27 mouse cellular contexts compared by ENCODE assay signal in the genomic region with DNA sequence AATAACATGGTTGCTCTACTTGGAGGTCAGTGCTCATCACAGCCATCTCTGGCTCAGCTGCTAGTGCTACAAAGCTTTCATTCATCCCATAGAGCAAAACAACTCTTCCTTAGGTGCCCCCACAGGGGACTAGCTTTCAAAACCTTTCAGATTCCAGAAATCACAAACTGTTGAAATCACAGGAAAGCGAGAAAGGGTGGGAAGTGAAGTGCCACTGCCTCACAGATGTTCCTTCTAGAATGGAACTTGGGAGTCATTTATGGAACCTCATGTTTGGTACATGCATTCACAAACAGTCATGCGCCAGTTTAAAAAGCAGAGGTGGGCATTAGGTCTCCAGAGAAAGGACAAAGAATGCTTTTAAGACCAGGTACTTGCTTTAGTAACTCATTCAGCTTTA. TPM values are rescaled to one million over a fixed set of nuclear protein-coding genes. Genes with fewer than 3 reads are reported as not detected.
"Had no signal": no experiment of that assay in that cellular context is flagged by ENCODE, and none has a peak within 500 bp of the region (broad histone marks: within the 10 kb centered on the region; RNA-seq: fewer than 3 reads in every experiment).

No protein-coding gene starts in this region.

- DNase-seq: gastrocnemius, adult 2 months; gastrocnemius, postnatal 10 days; gastrocnemius, postnatal 25 days; heart, adult 18-20 months; heart, postnatal 10 days; heart, postnatal 4 days; kidney, adult 11 months; kidney, adult 2 months; kidney, adult 9 months; kidney, postnatal 14 days; kidney, postnatal 36 days; layer of hippocampus, adult 9-11 months; layer of hippocampus, postnatal 36 days; left cerebral cortex, postnatal 4 days had no signal

- H3K4me3 ChIP-seq: gastrocnemius, adult 2 months; heart, embryonic 10.5 days; heart, embryonic 12.5 days; hindbrain, embryonic 10.5 days; hindbrain, embryonic 12.5 days; kidney, embryonic 15.5 days; limb, embryonic 13.5 days; limb, embryonic 15.5 days; liver, embryonic 12.5 days had no signal

- H3K9ac ChIP-seq: heart, embryonic 12.5 days; hindbrain, embryonic 12.5 days; hindbrain, embryonic 14.5 days; kidney, embryonic 15.5 days; limb, embryonic 13.5 days; limb, embryonic 15.5 days; liver, embryonic 12.5 days had no signal

- H3K9me3 ChIP-seq: heart, embryonic 10.5 days; heart, embryonic 12.5 days; hindbrain, embryonic 10.5 days; hindbrain, embryonic 12.5 days; kidney, embryonic 15.5 days; limb, embryonic 13.5 days; limb, embryonic 15.5 days; liver, embryonic 12.5 days had no signal

- H3K27me3 ChIP-seq: heart, embryonic 12.5 days; hindbrain, embryonic 12.5 days; kidney, embryonic 15.5 days; limb, embryonic 13.5 days; limb, embryonic 15.5 days; liver, embryonic 12.5 days had no signal

- ATAC-seq: hindbrain, postnatal 0 days; intestine, embryonic 16.5 days; liver, embryonic 12.5 days had no signal

- H3K36me3 ChIP-seq: heart, embryonic 10.5 days; heart, embryonic 12.5 days; hindbrain, embryonic 10.5 days; hindbrain, embryonic 12.5 days; kidney, embryonic 15.5 days; limb, embryonic 13.5 days; limb, embryonic 15.5 days; liver, embryonic 12.5 days had no signal

- H3K27ac ChIP-seq: gastrocnemius, adult 2 months; heart, embryonic 10.5 days; hindbrain, embryonic 10.5 days; hindbrain, embryonic 12.5 days; hindbrain, embryonic 14.5 days; hindbrain, postnatal 0 days; kidney, embryonic 15.5 days; kidney, postnatal 0 days; limb, embryonic 13.5 days; limb, embryonic 15.5 days; liver, embryonic 12.5 days had no signal

- H3K4me1 ChIP-seq: heart, embryonic 10.5 days; heart, embryonic 12.5 days; hindbrain, embryonic 10.5 days; hindbrain, embryonic 12.5 days; kidney, embryonic 15.5 days; limb, embryonic 13.5 days; limb, embryonic 15.5 days; liver, embryonic 12.5 days had no signal

- H3K4me2 ChIP-seq: heart, embryonic 12.5 days; hindbrain, embryonic 12.5 days; hindbrain, embryonic 14.5 days; kidney, embryonic 15.5 days; limb, embryonic 13.5 days; limb, embryonic 15.5 days; liver, embryonic 12.5 days had no signal

RNA-seq across cellular contexts. Expression of a gene that starts 40.9 kb away (rescaled TPM):
- polyA plus RNA-seq: liver, adult 2 months had no signal
